Mouse (Mus musculus): ENCODE measurements around the gene Nek9.

- TF ChIP-seq CTCF (IDR thresholded peaks at IDR 0.05; ENCODE audit: low read depth) (no peak), EP300 (IDR thresholded peaks at IDR 0.05; ENCODE audit: low read depth) (no peak)
These were observed 29.4 kb upstream of the Nek9 start for GRCm38 (mm10) chr12:85368441-85369063.
